ENCODE assay signal across 20 mouse cellular contexts in the genomic region with DNA sequence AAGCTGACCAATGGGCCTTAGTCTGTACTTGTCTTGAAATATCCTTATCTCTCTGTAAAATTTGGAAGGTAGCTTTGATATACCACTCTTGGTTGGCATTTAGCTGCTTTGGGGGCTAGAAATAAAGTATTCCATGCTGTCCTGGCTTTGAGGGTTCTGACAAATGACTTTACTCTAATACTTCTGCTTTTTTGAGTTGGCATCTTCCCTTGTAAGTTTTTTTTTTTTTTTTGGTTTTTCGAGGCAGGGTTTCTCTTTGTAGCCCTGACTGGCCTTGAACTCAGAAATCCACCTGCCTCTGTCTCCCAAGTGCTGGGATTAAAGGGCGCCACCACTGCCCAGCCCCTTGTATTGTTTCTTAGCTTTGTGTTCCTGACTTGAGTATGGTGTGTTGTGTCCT.
"Had no signal": no experiment of that assay in that cellular context is flagged by ENCODE, and none has a peak within 500 bp of the region (broad histone marks: within the 10 kb centered on the region; RNA-seq: fewer than 3 reads in every experiment).

No protein-coding gene starts in this region.

- H3K27me3 ChIP-seq: liver, embryonic 15.5 days; lung, embryonic 15.5 days; megakaryocyte, embryonic 14.5 days; stomach, embryonic 15.5 days had no signal

- H3K4me3 ChIP-seq: liver, embryonic 15.5 days; lung, embryonic 15.5 days; megakaryocyte, embryonic 14.5 days; midbrain, embryonic 13.5 days; myocyte; neural tube, embryonic 13.5 days; stomach, embryonic 15.5 days had no signal

- H3K36me3 ChIP-seq: liver, embryonic 15.5 days; lung, embryonic 15.5 days; midbrain, embryonic 13.5 days; neural tube, embryonic 13.5 days; stomach, embryonic 15.5 days had no signal

- H3K4me2 ChIP-seq: liver, embryonic 15.5 days; lung, embryonic 15.5 days; midbrain, embryonic 11.5 days; midbrain, embryonic 13.5 days; neural tube, embryonic 13.5 days; stomach, embryonic 15.5 days had no signal

- H3K27ac ChIP-seq: liver, embryonic 15.5 days; lung, embryonic 15.5 days; macrophage; midbrain, embryonic 13.5 days; neural tube, embryonic 13.5 days; stomach, embryonic 15.5 days; stomach, postnatal 0 days had no signal

- H3K4me1 ChIP-seq: stomach, embryonic 15.5 days had no signal

- DNase-seq: liver, postnatal 0 days; lung, adult 2 months; lung, postnatal 14 days; lung, postnatal 36 days; right cerebral cortex, postnatal 14 days; thymus, adult 18-20 months; thymus, postnatal 14 days; thymus, postnatal 36 days had no signal

- H3K9ac ChIP-seq: liver, embryonic 15.5 days; liver, postnatal 0 days; lung, embryonic 15.5 days; midbrain, embryonic 13.5 days; neural tube, embryonic 13.5 days; stomach, embryonic 15.5 days had no signal

- H3K9me3 ChIP-seq: liver, embryonic 15.5 days; lung, embryonic 15.5 days; megakaryocyte, embryonic 14.5 days; midbrain, embryonic 13.5 days; neural tube, embryonic 13.5 days; stomach, embryonic 15.5 days had no signal

- ATAC-seq: liver, postnatal 0 days; lung, postnatal 0 days; midbrain, embryonic 13.5 days; midbrain, embryonic 16.5 days had no signal
